Mouse (Mus musculus) cortical plate, adult 2 months (tissue): ENCODE results near the gene 1190005I06Rik.

Experiments used
- CTCF ChIP-seq: fragments of 200-500 bp; IDR thresholded peaks from 2 replicates; pipeline ENCODE4 v1.5.1; 2011; ENCODE audit warnings: mild to moderate bottlenecking, control low read depth, low read length; ENCODE audit not compliant: insufficient read depth; ENCODE audit errors: extremely low read depth
- POLR2A ChIP-seq: fragments of 200-500 bp; IDR thresholded peaks from 2 replicates; pipeline ENCODE4 v1.6.1; 2011; ENCODE audit warnings: mild to moderate bottlenecking, low read length, control low read depth; ENCODE audit not compliant: insufficient read depth; ENCODE audit errors: extremely low read depth

DNA sequence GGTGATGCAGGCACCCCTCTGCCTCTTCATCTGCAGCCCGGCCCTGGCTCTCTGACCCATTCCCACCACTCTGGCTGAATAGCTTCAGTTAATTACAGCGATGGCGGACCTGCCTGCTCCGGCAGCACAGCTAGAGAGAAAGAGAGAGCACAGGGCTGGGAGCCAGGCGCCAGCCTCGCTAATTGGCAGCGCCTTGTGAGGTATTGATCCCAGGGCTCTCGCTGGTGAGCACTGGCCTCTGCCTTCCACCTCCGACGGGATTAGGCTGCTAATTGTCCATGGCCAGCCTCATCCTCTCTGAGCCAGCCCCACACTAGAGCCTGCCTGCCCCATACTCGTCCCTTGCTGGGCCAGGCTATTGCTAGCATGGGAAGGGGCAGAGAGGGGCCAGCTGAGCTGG lies 87.8 kb downstream of the 1190005I06Rik start:
- TF ChIP-seq CTCF: no peak
- TF ChIP-seq POLR2A: no peak
